Mouse (Mus musculus): ENCODE measurements around the gene E130114P18Rik. TPM values are rescaled to one million over a fixed set of nuclear protein-coding genes. Genes with fewer than 3 reads are reported as not detected.

E130114P18Rik gene
- total and polyA plus RNA-seq, 2 experiments = not detected

- peak; percentile 41 for DNase-seq (ENCODE audit: extremely low read depth, low read depth, low spot score)
Measured at GRCm38 (mm10) chr4:97766100-97766499, 11.8 kb downstream of the E130114P18Rik start.

GRCm38 (mm10) chr4:97765341-97766020, 12.4 kb downstream of the E130114P18Rik start:
- Histone ChIP-seq H3K79me2 (ENCODE audit: control insufficient read depth, insufficient read depth, low read length) (no peaks in the 10 kb centered on the region), H3K27me3 (ENCODE audit: control insufficient read depth, insufficient read depth, low read length) (no peaks in the 10 kb centered on the region), H3K4me1 (ENCODE audit: control insufficient read depth, insufficient read depth, low read length) (peaks cover 8% of the 10 kb centered on the region), H3K36me3 (ENCODE audit: control insufficient read depth, insufficient read depth, low read length) (no peaks in the 10 kb centered on the region), H3K4me3 (ENCODE audit: insufficient read depth, low read depth, low read length) (no peak overlapping the region), H3K9ac (ENCODE audit: low read depth, low read length) (no peak overlapping the region), H3K27ac (replicated peaks; ENCODE audit: insufficient read depth, low read depth, low read length) (peak overlapping the region; percentile 74)
- TF ChIP-seq POLR2A (IDR thresholded peaks at IDR 0.05; ENCODE audit: extremely low read depth, insufficient read depth, low read length) = no peak
- TF ChIP-seq CTCF (IDR thresholded peaks at IDR 0.05; ENCODE audit: low read depth, low read length) = no peak
- DNase-seq (ENCODE audit: extremely low read depth, low read depth, low spot score) = peak; percentile 94
- 35% methylated on average over 4 of the region's 4 CpGs for WGBS

More at GRCm38 (mm10) chr4:97766100-97766499, 11.8 kb downstream of the E130114P18Rik start:
- TF ChIP-seq CTCF (IDR thresholded peaks at IDR 0.05; ENCODE audit: low read depth, low read length) = no peak
- TF ChIP-seq POLR2A (IDR thresholded peaks at IDR 0.05; ENCODE audit: extremely low read depth, insufficient read depth, low read length) = no peak
- H3K9ac ChIP-seq (ENCODE audit: low read depth, low read length) = no peak overlapping the region
- H3K4me1 ChIP-seq (ENCODE audit: control insufficient read depth, insufficient read depth, low read length) = peaks cover 8% of the 10 kb centered on the region
- H3K4me3 ChIP-seq (ENCODE audit: insufficient read depth, low read depth, low read length) = no peak overlapping the region
- H3K79me2 ChIP-seq (ENCODE audit: control insufficient read depth, insufficient read depth, low read length) = no peaks in the 10 kb centered on the region
- H3K27ac ChIP-seq (replicated peaks; ENCODE audit: insufficient read depth, low read depth, low read length) = peak overlapping the region; percentile 74
- WGBS = 76% methylated on average over 3 of the region's 3 CpGs
- H3K36me3 ChIP-seq (ENCODE audit: control insufficient read depth, insufficient read depth, low read length) = no peaks in the 10 kb centered on the region
- no peaks in the 10 kb centered on the region for H3K27me3 ChIP-seq (ENCODE audit: control insufficient read depth, insufficient read depth, low read length)

GRCm38 (mm10) chr4:97764616-97765015, 13.3 kb downstream of the E130114P18Rik start:
- Histone ChIP-seq H3K9ac (ENCODE audit: low read depth, low read length) (no peak overlapping the region), H3K4me3 (ENCODE audit: insufficient read depth, low read depth, low read length) (no peak overlapping the region), H3K27ac (replicated peaks; ENCODE audit: insufficient read depth, low read depth, low read length) (peak overlapping the region; percentile 27), H3K27me3 (ENCODE audit: control insufficient read depth, insufficient read depth, low read length) (no peaks in the 10 kb centered on the region), H3K4me1 (ENCODE audit: control insufficient read depth, insufficient read depth, low read length) (peaks cover 8% of the 10 kb centered on the region), H3K79me2 (ENCODE audit: control insufficient read depth, insufficient read depth, low read length) (no peaks in the 10 kb centered on the region), H3K36me3 (ENCODE audit: control insufficient read depth, insufficient read depth, low read length) (no peaks in the 10 kb centered on the region)
- no peak for DNase-seq (ENCODE audit: extremely low read depth, low read depth, low spot score)
- TF ChIP-seq POLR2A (IDR thresholded peaks at IDR 0.05; ENCODE audit: extremely low read depth, insufficient read depth, low read length) = no peak
- no peak for TF ChIP-seq CTCF (IDR thresholded peaks at IDR 0.05; ENCODE audit: low read depth, low read length)
- WGBS = 29% methylated on average over 4 of the region's 4 CpGs

GRCm38 (mm10) chr4:97758661-97759060, 19.2 kb downstream of the E130114P18Rik start:
- Histone ChIP-seq H3K27me3 (ENCODE audit: control insufficient read depth, insufficient read depth, low read length) (no peaks in the 10 kb centered on the region), H3K9ac (ENCODE audit: low read depth, low read length) (no peak overlapping the region; the same call in 1 of the 2 replicates), H3K79me2 (ENCODE audit: control insufficient read depth, insufficient read depth, low read length) (no peaks in the 10 kb centered on the region), H3K4me3 (ENCODE audit: insufficient read depth, low read depth, low read length) (no peak overlapping the region), H3K36me3 (ENCODE audit: control insufficient read depth, insufficient read depth, low read length) (no peaks in the 10 kb centered on the region), H3K4me1 (ENCODE audit: control insufficient read depth, insufficient read depth, low read length) (no peaks in the 10 kb centered on the region), H3K27ac (replicated peaks; ENCODE audit: insufficient read depth, low read depth, low read length) (no peak overlapping the region)
- peak; percentile 14 for DNase-seq (ENCODE audit: extremely low read depth, low read depth, low spot score)
- no peak for TF ChIP-seq POLR2A (IDR thresholded peaks at IDR 0.05; ENCODE audit: extremely low read depth, insufficient read depth, low read length)
- TF ChIP-seq CTCF (IDR thresholded peaks at IDR 0.05; ENCODE audit: low read depth, low read length) = no peak
- 87% methylated on average over 3 of the region's 3 CpGs for WGBS

GRCm38 (mm10) chr4:97757978-97758461, 19.9 kb downstream of the E130114P18Rik start:
- TF ChIP-seq POLR2A (IDR thresholded peaks at IDR 0.05; ENCODE audit: extremely low read depth, insufficient read depth, low read length) (no peak), CTCF (IDR thresholded peaks at IDR 0.05; ENCODE audit: low read depth, low read length) (no peak; the same call in 1 of the 2 replicates)
- Histone ChIP-seq H3K79me2 (ENCODE audit: control insufficient read depth, insufficient read depth, low read length) (no peaks in the 10 kb centered on the region), H3K27me3 (ENCODE audit: control insufficient read depth, insufficient read depth, low read length) (no peaks in the 10 kb centered on the region), H3K4me3 (ENCODE audit: insufficient read depth, low read depth, low read length) (peak overlapping the region; percentile 70), H3K4me1 (ENCODE audit: control insufficient read depth, insufficient read depth, low read length) (no peaks in the 10 kb centered on the region), H3K36me3 (ENCODE audit: control insufficient read depth, insufficient read depth, low read length) (no peaks in the 10 kb centered on the region), H3K27ac (replicated peaks; ENCODE audit: insufficient read depth, low read depth, low read length) (peak overlapping the region; percentile 86), H3K9ac (ENCODE audit: low read depth, low read length) (peak overlapping the region; percentile 62)
- peak; percentile 61 for DNase-seq (ENCODE audit: extremely low read depth, low read depth, low spot score)
- WGBS = under 1% methylated on average over 14 of the region's 14 CpGs
